Mouse (Mus musculus) cerebellum, adult 11 months (tissue): ENCODE results near the gene Ube2g1.

Experiments
- DNase-seq: peaks from one replicate; pipeline ENCODE4 v3.0.0; 2022

Ube2g1 gene

DNA sequence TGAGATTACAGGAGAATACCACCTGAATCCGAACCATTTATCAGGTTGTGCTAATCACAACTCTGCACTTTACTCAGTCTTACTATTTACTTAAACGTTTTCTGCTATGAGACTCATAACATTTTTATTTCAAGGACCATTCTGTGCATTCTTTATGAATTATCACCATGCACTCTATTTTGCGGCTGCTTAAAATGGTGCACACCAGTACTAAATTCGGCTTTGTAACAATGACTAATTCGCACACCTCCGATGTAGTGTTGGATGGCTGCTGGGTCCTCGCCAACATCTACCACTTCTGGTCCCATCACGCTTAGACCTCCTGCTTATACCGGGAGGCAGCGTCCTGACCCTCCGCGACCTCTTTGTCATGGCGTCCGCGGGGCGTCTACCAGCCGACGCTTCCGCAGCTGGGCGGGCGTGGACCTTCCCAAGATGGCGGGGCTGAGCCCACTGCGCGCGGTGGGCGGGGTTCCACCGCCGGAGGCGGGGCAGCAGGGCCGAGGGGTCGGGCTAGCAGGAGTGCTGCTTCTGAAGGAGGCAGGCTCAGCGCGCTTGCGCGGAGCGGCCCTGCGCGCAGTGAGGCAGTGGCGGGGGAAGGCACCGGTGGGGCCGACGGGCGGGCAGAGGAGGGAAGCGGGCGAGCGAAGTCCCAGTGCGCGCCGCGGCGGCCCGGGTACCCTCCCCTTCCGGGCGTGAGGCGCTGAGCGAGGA, at the start of gene Ube2g1:
Gene Ube2g1 (plus strand): TSS at position 590 of the 714 bp plus-strand sequence.
- peak; percentile 98 for DNase-seq

DNA sequence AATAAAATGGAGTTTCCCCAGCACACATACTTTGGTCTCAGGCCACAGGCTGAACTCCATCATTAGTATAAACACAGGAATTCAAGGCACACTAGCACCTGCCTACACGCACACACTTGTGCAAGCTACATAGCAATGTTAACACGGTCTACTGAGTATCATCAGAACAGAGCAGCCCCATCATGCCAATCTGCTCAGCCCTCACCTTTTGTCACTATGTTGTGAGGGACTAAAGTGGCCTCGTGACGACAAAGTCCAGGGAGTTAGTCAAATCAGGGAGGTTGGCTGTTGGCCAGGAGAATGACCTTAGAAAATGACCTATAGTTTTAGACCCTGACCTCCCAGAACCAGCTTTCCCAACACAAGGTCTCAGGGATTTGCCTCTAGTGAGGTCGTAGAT, 48.9 kb upstream of the Ube2g1 start:
- no peak for DNase-seq

DNA sequence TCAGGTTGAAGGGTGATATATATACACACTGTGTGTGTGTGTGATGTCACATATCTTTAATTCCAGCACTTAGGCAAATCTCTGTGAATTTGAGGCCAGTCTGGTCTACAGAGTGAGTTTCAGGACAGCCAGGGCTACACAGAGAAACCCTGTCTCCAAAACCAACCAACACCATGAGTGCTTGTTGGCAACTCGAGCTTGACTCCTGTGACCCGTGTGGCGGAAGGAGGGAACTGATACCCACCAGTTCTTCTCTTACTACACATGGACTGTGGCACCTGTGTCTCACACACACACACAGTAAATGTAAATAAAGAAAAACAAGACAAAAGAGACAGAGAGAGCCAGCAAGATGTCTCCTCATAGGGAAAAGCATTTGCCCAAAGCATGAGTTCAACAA, 46.4 kb upstream of the Ube2g1 start:
- no peak for DNase-seq

DNA sequence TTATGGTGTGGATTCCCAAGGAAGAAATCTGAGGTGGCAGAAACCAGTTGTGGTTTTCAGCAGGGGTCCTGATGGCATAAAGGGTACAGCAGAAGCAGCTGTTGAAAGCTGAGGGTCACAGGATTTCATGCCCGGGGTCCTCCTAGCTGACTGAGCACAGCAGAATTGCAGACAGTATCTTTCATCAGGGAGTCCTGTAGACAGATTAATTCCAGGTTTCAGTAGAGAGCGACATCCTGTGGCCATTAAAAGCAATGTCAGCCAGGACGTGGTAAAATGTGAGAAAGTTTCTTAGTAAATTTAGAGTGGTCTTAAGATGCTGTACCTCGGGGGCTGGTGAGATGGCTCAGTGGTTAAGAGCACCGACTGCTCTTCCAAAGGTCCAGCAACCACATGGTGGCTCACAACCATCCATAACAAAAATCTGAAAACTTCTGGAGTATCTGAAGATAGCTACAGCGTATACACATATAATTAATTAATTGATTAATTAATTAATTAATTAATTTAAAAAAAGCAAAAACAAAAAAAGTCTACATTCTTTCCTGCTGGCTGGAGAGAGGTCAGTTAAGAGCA, 42.8 kb upstream of the Ube2g1 start:
- DNase-seq = no peak

DNA sequence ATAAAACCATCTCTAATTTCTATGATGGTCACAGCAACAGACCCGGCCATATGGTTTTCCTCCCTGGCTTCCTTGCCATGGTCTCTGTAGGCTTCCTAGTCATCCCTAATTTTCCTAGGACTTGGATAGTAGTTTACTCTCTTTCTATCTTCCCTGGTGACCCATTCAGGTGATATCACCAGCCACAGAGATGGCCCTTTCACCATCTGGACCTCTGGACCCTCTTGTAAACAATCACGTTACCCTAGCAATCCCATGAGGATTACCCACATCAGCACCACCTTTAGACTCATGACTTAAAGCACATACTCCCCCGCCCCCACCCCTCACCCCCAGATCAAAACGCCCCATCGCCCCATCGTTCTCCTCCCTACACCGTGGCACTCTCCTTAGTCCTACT, 40.8 kb upstream of the Ube2g1 start:
- no peak for DNase-seq

DNA sequence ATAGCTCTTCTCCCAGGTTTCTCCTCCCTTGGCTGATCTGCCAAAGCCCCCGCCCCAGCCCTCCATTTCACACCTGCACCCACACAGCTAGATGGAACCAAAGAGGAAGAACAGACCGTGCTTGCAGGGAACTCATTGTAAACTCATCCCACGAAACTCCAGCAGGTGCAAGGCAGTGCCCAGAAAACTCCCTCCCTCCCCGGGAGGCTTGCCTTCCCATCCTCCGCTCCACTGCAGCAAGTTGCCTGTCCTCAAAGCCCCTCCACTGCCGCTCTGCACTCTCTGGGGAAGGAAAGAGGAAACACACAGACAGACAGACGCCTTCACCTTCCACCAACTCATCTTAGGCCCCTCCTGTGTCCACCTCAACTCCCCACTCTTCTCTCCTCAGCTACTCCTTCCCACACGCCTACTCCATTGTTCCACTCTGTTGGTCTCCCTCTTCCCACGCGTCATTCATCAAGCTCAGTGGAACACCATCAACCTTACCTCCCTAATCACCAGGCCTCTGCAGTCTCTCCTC, 40.2 kb upstream of the Ube2g1 start:
- DNase-seq = no peak

DNA sequence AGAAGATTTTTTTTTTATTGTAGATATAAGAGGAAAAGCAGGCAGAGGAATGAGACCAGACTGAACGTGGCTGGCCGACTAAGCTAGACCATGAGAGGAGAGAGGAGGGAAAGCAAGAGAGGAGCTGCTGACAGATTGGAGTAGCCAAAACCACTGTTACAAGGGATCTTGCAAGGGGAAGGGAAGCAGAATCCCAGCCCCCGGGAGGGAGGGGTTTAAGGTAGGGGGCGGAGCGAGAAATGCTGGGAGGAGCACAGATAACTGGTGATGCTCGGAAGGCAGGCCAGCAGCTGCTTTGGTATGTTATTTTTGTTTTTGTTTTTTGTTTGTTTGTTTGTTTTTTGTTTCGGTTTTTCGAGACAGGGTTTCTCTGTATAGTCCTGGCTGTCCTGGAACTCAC, 38.0 kb upstream of the Ube2g1 start:
- DNase-seq = no peak

DNA sequence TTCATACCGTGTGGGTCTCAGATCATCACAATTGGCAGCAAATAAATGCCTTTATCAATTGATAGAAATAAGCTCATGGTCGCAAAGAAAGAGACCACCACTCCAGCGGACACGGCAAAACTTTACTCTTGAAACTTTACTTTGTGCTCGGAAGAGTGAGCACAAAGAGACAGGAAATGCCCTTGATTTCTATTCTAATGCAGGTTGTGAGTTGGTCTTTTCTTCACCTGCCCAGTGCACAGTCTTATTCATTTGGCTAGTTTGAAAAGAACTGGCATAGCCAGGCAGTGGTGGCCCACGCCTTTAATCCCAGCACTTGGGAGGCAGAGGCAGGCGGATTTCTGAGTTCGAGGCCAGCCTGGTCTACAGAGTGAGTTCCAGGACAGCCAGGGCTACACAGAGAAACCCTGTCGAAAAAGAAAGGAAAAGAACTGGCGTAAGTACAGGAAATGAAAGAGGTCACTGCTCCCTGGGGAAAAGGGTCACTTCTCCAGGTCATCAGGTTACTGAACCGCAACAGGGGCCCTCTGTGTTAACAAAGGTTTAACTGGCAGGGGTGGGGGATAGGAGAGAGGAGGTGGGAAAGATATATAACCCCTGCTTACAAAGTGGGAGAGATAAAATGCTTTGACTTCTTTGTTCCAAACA, 37.3 kb upstream of the Ube2g1 start:
- DNase-seq = no peak

DNA sequence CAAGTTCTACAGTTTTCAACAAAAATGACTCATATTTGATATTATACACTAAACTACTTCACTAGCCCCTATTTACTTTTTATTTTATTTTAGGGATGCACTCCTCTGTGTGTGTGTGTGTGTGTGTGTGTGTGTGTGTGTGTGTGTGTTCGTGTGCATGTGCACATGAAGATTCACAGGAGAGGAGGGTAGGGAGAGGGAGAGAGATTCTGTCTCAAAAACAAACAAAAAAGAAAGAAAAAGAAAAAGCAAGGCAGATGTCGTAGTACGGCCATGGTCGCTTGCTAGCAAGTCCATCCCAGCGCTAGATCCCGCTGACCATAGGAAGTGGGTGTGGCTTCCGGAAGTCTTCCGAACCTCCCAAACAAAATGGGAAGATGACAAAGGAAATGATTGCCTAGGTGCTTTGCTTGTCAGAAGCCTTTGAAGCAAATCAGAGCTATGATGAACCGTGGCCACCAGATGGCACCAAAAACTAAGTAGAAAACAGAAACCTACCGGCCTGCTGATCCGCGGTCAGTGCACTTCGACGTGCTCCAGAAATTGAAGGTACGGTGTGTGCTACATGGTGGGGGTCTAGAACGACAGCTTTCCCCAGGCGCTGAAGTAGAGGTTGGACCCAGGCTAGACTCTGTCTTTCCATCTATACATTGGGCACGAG, 36.6 kb upstream of the Ube2g1 start:
- DNase-seq = peak; percentile 78

DNA sequence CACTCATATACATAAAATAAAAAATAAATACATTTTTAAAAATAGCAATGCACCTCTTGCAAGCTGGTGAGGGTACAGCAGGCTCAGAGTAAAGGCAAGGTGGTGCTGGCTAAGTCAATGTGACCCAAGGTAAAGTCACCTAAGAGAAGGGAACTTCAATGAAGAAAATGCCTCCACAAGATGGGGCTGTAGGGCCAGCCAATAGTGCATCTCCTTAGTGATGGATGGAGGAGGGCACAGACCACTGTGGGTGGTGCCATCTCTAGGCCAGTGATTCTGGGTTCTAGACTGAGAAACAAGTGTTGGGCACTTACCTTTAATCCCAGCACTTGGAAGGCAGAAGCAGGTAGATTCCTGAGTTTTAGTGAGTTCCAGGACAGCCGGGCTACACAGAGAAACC, 33.3 kb upstream of the Ube2g1 start:
- DNase-seq = no peak

DNA sequence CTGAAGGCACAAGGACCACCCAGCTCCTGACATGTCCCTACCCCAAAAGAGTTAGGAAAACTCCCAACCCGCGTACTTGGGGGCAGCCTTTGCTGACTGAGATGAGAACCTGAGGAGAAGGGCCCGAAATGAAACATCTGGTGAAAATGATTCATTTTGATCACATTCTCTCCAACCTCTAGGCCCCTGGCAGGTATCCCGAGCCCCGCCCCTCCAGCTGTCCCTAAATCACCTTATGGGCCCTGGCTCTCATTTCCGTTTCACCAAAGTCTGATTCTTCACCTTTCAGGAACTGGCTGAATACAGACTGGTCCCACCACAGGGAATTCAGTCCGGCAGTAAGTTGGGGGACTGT, 31.0 kb upstream of the Ube2g1 start:
- no peak for DNase-seq

DNA sequence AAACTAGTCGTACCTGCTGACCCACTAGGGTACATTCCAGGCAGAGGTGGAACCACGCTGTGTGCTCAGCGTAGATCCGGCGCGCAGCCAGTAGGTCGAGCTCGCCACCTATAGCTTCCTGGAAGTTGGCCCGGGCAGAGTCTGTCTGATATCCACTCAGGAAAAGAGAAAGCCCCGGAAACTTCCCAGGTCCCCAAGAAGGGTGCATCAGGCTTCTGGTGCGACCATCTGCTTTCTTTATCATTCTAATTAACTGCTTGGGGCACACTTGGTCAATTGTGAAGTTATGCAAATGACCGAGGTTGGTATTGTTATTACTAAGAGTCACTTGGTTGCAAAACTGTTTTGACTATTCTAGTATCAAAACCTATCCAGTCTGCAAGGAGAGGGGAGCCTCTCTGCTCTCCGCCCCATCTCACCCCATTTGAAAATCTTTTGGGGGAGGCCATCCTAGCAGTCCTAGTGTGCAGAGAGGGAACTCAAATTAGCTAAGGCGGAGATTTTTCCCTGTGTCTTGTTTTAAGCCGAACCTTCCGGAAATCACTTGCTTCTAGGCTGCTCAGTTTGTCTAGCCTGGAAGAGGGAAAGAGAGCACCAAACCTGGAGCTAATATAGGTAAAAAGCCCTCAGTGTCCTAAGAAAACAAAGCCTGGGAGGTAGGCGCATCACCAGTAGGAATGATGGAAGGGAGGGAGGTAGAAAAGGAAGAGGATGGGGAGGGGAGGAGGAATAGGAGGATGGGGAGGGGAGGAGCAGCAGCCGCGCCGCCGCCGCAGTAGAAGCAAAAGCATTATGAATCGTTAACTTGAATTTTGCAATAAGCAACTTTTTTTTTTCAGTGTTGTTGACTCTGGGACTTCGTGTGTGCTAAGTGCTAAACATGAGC, 30.4 kb upstream of the Ube2g1 start:
- peak; percentile 59 for DNase-seq

DNA sequence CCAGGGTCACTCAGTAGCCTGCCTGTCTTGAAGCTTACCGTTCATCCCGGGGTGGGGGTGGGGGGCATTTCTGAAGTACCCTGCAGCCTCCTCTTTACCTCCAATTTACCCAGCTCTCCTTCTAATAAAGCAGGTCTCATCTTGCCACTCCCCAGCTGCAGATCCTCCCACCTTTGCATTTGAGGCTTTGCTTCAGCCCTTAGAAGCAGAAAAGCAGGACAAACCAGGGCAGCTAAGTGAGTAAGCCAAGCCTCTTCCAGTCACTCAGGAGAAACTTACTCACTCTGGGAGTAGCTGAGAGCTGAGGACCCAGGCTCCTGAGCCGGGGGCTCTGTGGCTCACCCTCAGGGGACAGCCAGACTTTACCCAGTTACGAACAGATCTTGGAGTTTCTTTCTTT, 28.6 kb upstream of the Ube2g1 start:
- DNase-seq = no peak

DNA sequence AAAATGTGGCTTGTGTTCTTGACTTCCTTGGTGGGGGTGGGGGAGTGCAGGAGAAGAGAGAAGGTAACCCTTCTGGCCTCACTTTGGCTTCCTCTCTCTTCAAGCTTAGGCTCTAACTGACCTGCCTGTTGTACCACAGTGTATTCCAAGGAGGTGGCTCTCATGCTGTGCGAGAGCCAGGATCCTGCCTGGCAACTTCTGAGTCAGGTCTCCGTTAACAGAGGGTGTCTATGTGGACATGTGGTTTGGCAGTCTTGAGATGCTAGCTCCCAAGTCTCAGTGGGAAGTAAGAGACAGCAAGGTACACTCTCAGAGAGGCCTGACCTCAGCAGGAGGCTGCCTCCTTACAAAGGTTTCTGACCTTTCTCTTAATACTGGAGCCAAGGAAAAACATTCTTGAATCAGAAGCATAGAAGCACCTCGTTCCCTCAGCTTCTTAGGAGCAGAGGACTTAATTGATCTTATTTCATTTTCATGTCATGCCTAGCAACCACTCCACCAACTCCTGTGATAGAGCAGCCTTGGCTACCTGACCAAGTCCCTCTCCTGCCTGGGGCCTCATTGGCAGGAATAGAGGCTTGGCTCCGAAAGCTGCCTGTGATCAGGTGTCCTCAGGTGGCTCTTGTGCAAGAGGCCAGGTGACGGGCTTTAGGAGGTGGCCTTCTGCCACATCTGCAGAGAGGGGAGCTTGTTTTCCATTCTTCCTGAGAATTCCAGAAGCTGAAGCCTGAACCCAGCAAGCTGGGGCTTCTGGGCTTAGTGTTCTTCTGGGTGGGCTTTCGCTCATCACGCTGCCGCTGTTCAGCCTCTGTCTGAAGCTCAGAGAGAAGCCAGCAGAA, 25.3 kb upstream of the Ube2g1 start:
- DNase-seq = peak; percentile 20

DNA sequence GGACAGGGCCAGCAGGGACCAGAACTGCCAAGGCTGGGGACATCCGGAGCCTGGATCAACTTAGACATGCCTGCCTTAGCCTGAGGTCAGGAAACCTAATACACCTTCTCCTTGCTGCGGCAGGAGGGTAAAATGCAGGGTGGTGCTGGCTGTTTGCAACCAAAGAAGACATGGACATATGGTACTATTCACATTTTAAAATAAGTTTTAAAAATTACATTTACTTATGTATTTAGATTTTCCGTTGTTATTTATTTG, 24.7 kb upstream of the Ube2g1 start:
- no peak for DNase-seq

DNA sequence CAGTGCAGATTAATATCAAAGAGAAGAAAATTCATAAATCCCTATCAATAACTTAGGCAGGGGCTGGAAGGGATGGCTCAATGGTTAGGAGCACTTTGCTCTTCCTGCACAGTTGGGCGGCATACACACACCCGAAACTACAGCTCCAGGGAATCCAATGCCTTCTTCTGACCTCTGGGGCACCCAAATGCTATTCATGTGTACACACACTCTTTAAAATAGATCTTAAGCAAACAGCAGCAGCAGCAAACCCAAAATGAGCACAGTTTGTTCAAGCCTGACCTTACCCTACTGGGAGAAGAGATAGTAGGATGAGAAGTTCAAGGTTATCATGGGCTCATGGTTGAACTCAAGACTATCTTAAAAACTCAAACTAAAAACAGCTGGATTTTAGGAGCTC, 24.0 kb upstream of the Ube2g1 start:
- no peak for DNase-seq

DNA sequence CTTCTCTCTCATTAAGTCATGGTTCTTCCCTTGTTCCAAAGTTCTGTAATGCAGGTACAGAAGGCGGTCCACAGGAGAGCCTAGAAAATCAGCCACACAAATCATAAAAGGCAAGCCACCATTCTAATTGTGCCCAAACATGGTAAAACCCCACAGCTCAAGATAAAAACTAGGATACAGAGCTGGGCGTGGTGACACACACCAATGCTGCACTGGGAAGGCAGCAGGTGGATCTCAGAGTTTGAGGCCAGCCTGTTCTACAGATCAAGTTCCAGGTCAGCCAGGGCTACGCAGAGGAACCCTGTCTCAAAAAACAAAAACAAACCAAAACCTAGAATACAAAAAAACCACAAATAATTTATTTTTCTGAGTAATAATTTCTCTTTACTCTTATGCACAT, 20.5 kb upstream of the Ube2g1 start:
- no peak for DNase-seq

DNA sequence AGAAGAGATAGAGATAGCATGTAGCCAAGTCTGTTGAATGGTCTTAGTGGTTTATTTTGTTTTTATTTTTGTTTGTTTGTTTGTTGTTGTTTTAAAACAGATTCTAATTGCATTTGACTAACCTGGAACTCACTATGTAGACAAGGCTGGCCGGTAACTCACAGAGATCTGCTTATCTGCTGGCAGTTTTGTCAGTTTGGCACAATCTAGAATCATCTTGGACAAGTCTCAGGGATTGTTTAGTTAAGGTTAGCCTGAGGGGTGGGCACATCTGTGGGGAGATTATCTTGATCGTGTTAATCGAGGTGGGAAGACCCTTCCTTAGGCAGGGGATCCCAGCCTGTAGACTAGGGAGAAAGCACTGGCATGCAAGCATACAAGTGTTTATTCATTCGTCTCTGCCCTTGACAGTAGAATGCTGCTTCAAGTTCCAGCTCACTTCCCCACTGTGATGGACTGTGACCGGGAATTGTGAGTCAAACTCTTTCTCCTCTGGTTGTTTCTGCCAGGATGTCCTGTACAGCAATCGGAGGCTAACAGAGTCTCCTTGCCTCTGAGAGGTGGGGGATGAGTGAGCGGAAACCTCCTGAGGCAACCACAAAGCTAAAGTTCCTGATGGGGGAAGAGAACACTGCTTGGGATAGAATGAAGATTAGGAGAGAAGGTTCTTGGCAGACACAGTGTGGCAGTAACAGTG, 19.4 kb upstream of the Ube2g1 start:
- DNase-seq = no peak

DNA sequence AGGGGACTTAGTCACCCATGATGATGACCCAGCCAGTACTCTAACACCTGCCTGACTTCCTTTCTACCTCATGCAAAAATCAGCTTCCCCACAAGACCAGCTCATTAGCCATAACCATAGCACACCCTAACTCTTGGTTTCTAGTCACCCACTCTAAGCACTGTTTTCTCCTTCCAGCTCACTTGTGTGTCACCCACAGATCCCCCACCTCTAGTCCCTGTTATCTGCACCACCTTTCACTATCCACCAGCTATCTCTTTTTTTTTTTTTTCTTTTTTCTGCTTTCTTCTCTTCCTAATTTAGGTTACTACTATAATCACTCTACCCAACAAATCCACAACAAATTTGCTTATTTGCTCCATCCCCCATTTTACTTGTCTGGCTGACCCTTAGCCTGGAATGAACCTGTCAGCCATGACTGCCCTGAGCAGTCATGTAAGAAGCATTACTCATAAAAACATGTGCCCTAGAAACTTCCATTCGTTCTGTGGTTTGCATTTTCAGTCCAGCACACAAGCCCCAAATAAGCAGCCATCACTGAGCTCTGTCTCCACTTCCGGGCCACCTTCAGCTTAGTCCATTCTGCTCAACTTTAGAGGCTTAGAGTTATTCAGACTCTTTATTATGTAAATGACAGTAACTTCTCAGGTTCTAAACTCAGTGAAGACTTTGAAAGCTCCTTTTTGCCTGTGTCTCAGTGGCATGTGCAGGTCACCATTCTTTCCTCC, 11.9 kb upstream of the Ube2g1 start:
- no peak for DNase-seq

DNA sequence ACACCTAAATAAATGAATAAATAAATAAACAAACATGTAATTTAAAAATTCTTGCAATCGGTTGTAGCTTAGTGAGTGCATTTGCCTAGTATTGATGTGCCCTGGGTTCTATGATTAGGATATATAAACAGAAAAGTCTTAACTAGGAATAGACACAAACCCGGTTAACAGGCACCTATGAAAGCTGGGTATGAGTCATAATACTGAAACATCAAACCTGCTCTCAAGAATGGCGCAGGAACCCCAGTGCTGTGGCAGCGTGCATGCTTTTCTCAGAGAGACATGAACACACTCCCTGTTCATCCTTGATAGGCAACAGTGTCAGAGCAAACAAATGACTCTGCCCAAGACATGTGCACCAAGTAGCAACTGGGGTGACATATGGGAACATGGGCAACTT, 9.3 kb upstream of the Ube2g1 start:
- no peak for DNase-seq
